Mouse (Mus musculus) naive thymus-derived CD4-positive, alpha-beta T cell, adult 2 months (primary cell): ENCODE data around the gene Dpyd.

Experiments
- DNase-seq: peaks from one replicate; pipeline ENCODE4 v3.0.0-alpha.2; 2011; ENCODE audit warnings: low read depth

Dpyd gene

DNA sequence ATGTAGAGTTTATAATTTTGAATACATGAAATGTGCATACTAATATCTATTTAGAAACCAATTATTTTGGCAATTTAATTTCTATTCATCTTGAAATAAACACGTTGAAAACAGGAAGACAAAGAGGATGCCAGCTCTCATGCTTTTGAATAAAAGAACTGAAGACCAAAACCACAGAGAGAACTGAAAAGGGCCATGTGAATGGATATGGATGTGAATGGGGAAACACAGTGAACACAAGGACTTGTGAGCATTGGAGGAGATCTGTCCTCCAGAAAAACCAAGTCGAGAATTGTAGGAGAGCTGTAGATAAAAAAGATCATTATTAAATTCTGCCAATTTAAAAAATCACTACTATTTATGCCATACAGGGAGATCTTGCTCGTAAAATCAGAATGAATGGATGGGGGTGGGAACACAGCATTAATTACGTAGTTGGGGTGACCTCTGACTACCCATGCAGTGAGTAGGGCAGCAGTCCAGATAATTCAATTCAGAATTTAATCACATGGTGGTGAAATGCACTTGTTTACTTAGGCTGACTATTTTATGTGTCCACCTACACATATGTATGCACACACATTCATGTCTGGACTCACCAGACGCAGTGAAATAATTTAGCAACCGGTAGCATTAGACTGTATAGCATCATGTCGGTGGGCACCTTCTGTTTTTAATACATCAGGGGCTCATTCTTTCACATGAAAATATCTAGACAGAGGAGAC, 114.3 kb downstream of the Dpyd start:
- DNase-seq, result no peak

DNA sequence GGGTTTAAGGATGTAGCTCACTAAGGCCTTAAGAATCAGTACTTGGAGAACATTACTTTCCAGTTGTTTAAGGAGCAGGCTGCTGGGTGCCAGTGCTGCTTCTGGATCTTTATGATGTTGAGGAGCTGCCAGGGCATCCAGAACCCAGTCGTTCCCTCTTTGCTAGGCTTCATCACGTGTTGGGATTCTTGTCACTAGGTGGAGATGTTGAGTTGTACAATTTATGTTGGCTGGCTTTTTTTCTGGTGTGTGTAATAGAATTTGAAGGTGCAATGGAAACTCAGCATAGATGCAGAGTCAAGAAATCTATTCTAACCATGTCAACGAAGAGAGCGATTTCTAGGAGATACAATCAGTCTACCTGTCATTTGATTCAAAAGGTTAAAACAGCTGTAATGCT, 118.9 kb downstream of the Dpyd start:
- no peak for DNase-seq

DNA sequence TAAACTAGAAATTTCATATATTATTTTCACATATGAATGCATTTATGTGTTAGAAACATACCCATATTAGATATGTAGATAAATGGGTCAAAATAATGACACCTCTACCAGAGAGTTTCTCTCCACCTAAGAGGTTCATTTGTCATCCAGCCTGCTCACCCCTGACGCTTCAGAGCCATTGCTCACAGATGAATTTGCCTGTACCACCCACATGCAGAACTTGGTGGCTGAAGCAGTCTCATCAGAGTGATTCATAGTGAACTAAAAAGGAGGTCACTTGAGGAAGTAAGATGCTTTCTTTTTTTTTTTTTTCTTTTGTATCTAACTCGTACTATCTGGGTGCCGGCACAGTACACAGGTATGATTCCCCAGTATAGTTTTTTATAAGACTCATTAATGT, 188.3 kb downstream of the Dpyd start:
- no peak for DNase-seq

DNA sequence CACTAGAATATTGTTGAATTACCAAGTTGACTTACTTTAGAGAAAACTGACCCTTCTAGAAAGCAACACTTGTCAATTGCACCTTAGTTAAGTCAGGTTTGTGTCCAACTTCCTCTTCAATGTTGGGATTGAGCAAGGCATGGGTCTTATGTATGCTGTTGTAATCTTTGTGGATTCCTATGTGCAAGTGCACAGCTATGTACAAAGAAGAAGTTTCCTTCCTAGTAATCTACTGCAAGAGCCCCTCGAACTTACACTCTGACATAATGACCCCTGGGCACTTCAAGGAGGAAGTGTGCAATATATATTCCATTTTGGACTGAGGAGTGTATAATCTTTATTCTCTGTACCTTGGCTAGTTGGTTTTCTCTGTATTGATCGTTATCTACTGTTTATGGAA, 191.7 kb downstream of the Dpyd start:
- DNase-seq, result no peak

DNA sequence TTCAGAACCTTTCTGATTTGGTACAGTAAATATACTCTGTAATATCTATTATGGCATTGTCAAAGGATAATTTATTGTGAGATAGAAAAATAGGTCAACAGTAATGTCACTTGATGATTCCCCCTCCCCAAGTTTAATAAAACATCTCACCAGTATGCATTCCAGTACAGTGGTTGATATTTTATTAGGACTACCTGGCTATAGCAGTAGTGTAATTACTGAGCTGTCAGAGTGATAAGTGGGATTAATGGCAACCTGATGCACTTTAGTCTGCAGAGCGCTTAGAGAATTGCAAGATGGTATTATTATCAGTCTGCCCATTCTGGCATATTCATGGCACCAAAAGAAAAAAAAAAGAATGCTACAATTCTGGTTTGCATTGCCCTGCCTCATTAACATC, 194.2 kb downstream of the Dpyd start:
- no peak for DNase-seq

DNA sequence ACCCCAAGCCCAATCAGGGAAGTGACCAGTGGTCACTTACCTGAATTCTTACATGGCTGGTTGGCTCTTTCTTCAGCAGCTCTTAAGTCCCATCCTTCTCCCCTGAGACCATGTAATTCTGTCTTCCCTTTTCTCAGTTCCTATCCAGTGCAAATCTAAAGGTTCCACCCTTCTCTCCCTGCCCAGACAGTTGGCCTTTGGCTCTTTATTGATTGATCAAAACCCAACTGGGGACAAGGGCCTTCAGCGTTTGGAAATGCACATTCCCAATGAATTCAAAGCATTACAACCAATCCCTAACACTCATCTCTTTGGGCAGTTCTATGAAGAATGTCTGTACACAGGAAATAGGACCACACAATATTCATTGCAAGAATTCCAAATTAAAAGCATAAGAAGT, 251.0 kb downstream of the Dpyd start:
- DNase-seq, result no peak

DNA sequence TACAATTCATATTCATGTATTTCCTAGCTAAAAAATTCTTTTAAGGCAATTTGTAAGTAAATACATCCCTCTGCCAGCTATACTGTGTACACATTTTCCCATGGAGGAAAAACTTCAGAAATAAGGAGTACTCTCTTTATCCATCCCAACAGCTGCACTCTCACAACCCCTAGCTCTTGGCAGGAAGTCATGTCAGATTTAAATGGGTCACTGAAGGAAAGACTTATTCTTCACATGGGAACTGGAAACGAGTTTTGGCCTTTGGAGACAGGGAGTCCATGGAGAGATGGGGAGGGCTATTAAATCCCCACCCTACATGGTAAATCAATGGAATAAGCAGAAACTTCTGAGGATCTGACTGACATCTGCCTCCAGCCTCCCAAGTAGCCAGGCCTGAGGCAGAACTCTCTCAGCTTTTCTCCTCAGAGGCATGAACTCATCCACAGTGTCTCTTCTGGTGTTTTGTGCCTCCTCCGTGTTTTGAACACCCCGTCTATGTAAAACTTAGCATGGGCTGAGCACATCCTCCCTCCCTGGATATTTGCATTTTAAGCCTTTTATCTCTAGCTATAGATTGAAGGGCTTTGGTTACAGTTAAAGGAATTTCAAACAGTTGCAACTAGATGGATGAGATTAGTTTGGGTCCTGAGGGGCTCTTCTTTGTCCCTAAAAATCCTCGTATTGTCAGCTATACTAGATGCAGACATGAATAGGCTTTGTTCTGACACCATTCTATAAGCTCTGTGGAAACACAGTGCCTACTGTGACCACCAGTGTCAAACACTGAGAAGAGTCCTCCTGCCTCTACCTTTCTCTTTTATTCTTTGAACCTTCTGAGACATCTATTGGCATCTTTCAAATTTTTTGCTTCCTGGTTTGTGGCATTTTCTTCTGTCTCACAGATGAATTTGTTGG, 288.9 kb downstream of the Dpyd start:
- DNase-seq, result no peak

DNA sequence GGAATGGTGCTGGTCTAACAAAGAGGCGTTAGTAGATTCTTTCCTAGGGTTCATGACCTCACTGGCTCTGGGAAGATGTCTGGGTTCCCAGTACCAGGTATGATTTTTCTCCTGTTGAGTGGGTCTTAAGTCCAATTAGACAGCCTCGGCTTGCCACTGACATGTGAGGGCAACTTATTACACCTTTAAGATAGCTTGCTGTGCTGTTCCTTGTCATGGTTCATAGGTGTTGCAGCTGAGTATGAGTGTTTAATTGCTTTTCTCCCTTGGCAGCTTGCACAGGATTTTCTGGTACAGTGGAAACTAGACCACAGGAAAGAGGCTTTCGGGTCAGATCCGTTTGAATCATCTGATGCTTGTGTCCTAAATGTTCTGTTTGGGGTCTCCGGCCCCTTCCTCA, 290.8 kb downstream of the Dpyd start:
- no peak for DNase-seq

DNA sequence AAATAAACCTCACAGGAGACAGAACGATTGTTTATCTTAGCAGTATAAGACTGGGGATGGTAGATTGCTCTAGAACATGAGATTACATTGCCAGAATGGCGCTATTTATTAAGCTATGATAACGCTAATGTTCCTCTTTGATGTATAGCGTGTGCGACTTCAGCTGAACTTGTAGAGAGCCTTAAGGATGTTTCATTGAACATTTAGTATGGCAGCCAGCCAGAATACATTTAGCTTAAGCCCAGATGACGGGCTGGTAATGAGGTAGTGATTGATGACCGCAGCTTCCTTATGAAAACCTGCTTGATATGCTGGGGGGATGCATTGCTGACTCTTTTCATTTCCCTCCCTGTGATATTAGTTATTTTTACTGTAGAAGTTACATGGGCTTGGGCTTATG, 293.5 kb downstream of the Dpyd start:
- no peak for DNase-seq

DNA sequence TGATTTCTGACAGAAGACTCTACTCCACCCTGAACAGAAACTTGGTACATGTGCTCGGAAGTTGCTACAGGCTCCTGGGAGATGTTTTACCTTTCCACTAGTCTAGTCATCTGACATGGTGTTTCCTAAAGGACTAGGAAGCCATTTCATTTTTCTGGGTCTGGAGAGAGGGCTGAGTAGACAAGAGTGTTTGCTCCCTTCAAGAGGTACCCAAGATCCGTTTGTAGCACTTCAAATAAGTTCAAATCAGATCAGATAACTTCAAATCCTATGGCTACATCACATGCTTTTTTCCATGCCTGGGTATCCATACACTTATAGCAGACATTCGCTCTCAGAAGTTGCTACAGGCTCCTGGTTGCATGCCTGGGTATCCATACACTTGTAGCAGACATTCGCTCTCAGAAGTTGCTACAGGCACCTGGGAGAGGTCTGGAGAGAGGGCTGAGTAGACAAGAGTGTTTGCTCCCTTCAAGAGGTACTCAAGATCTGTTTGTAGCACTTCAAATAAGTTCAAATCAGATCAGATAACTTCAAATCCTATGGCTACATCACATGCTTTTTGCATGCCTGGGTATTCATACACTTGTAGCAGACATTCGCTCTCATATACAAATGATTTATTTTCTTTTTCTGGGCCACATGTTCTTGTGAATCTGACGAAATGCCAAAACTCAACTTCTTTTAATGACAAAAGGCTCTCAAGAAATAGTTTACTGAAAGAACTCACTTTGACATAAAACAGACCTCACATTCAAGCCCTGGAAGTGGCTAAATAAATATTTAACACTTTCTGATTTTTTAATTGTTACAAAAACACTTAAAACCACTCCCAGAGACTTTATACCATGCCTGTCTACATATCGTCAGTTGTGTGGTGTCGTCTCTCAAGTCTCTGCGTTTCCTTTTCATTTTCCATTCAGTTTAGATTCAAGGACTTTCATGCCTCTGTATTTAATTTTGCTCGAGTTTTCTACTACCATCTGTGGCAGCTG, 307.5 kb downstream of the Dpyd start:
- DNase-seq, result no peak

DNA sequence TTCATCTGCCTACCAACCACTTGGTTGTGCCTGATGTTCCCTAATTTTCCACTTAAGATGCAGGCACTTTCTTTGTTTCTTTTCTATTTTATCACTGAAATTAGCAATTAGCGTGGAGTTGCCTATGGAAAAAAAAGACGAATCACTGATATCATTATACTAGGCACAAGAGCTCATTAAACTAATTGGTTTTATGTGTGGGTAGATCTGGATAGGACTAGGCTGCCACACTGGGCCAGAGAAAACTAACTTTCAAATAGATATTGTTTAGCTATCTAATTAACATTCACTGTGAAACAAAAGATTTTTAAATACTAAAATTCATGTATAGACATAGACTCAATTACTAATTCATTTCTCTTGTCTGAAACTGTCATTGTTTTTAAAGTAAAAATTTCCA, 313.9 kb downstream of the Dpyd start:
- no peak for DNase-seq

DNA sequence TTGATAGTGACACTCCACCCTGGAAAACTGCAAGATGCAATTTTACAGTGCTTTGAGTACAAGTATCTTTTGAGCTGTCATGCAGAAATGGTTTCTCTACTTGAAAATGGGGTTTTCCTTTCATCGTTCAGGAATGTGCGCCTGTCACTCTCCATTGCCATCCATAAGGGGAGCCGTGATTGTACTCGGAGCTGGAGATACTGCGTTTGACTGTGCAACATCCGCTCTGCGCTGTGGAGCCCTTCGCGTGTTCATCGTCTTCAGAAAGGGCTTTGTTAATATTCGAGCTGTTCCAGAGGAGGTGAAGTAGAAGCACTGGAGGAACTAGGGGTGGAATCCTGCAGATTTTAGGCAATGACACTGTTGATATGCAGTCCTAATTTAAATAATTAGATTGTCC, 337.1 kb downstream of the Dpyd start:
- DNase-seq, result no peak

DNA sequence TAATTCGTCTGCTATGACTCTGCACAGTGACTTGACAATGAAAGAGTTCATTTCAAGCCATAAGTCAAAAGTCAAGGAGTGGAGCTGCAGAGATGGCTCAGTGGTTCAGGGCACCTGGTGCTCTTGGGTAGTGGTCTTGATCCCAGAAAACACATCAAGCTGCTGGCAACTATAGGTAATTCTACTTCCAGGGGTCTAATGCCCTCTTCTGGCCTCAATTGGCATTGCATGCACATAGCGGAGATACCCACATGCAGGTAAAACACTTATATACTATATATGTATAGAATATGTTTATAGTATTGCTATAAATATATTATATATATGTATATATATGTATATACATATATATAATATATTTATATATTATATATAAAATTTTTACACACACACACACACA, 429.4 kb downstream of the Dpyd start:
- DNase-seq, result no peak

DNA sequence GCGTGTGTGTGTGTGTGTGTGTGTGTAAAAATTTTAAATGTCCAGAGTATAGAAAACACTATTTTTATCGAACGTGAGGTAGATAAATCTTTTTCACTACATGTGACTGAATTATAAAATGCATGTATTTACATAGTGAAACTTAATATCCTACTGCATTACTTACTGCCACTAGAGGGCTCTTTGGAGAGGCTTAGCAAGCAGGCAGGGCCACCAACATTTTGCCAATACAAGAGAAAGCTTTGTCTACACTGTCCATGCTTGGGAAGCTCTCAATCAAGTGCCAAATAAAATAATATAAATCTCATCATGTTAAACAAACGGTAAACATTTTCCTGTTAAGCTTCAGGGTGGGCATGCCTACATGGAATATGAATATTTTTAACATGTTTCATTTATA, 429.9 kb downstream of the Dpyd start:
- DNase-seq, result no peak

DNA sequence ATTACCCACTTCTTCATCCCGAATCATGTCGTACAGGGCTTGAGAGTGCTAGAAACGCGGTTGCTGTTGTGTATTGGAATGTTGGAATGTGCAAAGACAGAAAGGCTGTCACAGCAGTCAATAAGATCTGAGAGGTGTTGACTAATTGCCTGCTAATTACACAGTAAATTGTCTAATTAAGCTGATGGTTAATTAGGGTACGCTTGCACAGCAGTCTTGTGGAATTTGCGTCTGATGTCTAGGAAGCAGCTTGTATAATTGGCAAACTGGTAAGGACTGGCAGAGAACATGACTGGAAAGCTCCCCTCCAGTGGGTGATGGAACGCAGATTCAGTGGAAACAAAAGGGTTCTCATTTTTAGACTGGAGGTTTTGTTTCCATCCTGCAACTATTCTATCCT, 459.3 kb downstream of the Dpyd start:
- no peak for DNase-seq

DNA sequence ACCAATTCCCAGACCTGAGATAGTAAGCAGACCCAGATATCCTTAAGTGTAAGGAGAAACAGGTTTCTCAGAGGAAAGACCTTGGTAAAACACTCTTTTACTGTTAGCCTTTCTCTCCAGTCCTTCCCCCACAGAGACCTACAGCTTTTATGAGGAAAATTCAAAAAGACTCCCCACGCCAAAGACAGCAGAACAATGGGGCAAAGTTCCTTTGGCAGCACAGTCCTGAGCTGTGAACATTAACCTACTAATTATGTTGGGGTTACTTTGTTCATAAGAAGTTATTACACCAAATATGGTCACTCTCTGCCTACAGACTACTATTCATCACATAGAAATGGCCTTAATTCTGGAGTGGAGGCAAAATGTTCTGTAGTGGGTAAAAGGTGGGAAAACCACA, 480.7 kb downstream of the Dpyd start:
- DNase-seq, result no peak

DNA sequence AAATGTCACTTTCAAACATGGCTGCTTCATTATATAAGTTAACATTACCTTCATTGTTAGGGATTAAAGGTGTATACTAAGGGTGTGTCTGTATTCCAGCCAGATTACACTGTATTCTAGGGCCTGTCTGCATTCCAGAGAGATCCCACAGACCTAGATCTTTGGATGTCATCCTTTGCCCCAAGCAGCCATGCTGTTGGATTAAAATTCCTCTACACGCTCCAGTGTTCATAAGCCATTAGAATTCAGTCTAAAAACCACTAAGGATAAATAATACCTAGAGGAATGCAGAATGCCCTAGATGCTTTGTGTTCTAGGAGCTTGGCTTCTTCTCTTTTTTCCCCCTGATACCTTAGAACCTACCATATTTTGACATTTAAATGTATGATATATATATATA, 494.2 kb downstream of the Dpyd start:
- DNase-seq, result no peak

DNA sequence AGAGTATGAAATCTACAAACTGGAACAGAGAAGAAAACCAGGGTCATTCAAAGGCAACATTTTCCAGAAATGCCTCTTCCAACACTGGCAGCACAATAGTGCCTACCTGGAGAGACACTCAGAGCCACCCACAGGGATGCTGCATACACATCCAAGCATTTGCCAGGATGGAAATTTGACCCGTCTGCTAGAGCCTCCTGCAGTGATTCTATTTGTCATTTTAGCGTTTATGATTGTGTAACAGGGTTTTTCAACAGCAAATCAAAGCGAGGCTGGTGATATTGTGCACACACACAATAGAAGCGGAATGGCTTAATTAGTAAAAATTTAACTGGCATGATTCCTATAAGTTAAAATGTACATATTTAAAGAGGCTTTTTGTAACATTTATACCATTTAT, 501.3 kb downstream of the Dpyd start:
- DNase-seq, result no peak

DNA sequence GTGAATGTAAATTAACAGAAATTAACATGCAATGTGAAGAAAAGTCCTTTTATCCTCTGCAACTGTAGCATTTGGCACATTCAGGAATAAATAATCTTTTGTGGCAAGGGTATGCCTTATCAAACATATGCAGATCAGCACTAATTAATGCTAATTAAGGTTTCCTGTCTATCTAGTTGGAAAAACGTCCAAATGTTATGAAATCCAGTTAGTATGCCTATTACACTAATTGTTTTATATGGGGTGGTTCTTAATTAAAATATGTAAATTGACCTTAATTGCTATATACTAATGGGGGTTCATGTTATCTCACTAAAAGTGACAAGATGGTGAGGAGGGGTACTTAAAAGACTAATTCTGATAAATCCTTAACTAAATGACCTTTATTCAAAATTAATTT, 501.7 kb downstream of the Dpyd start:
- DNase-seq, result no peak

DNA sequence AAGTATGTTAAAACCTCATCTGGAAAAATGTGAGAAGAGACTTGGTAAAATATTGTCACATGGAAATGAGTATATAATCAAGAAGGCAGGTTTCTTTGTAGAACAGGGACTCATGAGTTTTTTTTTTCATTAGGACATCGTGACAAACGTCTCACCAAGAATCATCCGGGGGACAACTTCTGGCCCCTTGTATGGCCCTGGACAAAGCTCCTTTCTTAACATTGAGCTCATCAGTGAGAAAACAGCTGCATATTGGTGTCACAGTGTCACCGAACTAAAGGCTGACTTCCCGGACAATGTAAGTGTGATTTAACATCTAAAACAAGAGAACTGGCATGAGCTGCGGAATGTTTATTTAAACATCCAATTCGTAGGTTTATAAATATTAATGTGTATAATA, 502.8 kb downstream of the Dpyd start:
- DNase-seq, result no peak

DNA sequence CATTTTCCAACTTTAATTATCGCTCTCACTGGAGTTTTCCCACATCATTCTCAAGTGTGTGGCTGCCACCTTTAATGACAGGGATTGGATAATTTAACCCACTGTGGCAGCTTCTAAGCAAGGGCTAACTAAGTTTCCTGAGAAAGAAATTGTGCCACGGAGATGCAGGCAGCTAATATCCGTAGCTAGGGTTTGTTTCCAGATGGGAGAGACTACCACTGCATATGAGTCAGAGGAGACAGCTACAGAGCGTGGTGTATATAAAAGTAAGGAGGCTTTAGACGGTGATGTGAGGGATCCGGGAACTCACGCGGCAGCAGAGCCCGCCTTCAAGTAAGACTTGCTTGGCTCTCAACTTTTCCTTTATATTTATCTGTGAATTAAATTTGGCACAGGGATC, 505.3 kb downstream of the Dpyd start:
- no peak for DNase-seq

DNA sequence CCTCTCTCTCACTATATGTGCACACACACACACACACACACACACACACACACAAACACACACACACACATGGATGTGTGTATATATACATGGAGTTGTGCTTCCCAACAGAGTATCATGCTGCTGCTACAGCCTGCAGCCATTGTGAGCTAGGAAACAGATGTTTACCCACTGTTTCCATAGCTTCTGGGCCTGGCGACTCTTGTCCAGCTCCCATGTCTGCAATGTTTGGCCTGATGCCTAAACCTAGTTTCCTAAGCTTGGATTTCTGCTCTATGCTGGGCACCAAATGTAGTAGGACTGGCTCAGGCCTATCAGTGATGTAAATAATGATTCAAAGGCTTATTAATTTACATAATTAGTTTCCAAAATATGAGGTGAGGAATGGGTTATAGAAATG, 524.7 kb downstream of the Dpyd start:
- DNase-seq, result no peak
